Mouse (Mus musculus) spleen, adult 2 months (tissue): ENCODE measurements around the gene Foxf1.

Experiments
- CTCF ChIP-seq: fragments of 200-500 bp; IDR thresholded peaks from 2 replicates; pipeline ENCODE4 v1.5.1; 2011; ENCODE audit warnings: mild to moderate bottlenecking, inconsistent platforms; ENCODE audit not compliant: insufficient read depth, insufficient read length, insufficient replicate concordance; ENCODE audit errors: extremely low read depth
- POLR2A ChIP-seq: fragments of 200-500 bp; IDR thresholded peaks from 2 replicates; pipeline ENCODE4 v1.6.1; 2011; ENCODE audit warnings: low read depth, low read length, inconsistent platforms

DNA sequence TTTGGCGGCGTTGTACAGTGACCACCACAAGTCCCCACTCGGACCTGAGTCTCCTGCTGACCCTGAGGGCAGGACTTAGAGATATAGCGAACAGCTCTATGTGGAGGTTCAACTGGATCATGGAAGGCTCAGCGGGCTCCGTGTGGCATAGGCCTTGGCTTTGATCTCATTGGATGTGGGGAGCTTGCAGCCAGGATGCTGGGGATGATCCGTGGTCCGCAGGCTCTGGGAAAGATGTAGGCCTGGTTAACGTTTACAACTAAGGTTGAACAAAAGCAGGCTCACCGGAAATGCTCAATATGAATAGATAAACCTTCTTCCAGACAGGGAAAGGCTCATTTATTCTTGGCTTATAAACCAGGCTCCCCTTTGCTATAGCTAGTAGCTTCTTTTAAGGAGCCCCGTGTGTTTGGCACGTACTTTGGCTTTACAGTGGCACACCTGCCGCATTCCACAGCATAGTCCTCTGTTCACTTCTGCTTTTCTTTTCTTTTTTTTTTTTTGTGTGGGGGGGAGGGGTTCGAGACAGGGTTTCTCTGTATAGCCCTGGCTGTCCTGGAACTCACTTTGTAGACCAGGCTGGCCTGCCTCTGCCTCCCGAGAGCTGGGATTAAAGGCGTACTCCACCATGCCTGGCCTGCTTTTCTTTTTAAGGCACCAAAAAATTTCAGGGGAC lies 45.2 kb downstream of the Foxf1 start:
- TF ChIP-seq POLR2A (no peak), CTCF (no peak)
